Mouse (Mus musculus): ENCODE measurements around the gene Camk2n1. TPM values are rescaled to one million over a fixed set of nuclear protein-coding genes. Genes with fewer than 3 reads are reported as not detected.

Camk2n1 gene
- polyA plus RNA-seq, 1 experiment from 2014 or later = 5.2 TPM

DNA sequence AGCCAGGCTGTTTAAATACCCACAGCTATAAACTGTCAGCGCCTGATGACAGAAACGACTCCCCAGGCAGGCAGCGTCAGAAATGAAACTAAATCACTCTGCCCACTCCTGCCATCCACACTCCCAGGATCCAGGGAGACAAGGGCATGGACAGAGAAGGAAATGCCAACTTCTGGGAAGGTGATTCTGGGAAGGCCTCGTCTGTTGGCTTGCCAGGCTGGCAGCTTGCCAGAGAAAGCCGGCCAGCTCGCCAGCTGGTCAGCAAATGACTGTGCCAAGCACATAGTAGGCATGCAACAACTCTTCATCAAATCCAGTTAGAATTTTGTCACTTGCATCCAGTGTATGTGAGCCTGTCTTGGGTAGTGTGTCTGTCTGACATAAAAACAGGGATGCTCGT lies 17.1 kb downstream of the Camk2n1 start:
- Histone ChIP-seq H3K4me3 (replicated peaks) (no peak overlapping the region), H3K9me3 (no peaks in the 10 kb centered on the region), H3K4me1 (peaks cover 19% of the 10 kb centered on the region), H3K27ac (no peak overlapping the region), H3K36me3 (no peaks in the 10 kb centered on the region), H3K9ac (no peak overlapping the region), H3K27me3 (replicated peaks) (no peaks in the 10 kb centered on the region), H3K4me2 (no peak overlapping the region)
- no peak for ATAC-seq (ENCODE audit: insufficient read depth, low FRiP score, low read depth)
- WGBS = 43% methylated on average over 7 of the region's 7 CpGs

DNA sequence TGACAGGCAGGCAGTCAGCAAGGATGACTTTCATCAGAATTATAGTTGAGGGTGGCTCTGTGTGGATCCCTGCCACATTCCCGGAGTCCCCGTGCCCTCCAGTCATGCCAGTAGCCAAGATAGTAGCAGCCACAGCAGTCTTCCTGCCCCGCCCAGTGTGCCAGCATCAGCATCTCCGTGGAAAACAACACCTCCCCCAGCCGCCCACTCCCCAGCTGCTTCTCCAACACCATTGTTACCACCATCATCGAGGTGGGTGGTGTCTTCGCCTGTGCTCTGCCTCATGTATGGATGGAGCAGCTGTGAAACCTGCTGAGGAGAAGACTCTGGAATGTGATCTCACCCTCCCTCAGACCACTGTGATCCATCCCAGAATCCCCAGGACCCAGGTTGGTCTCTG lies 25.5 kb downstream of the Camk2n1 start:
- Histone ChIP-seq H3K9me3 (no peaks in the 10 kb centered on the region), H3K27me3 (replicated peaks) (no peaks in the 10 kb centered on the region), H3K4me2 (no peak overlapping the region), H3K36me3 (no peaks in the 10 kb centered on the region), H3K4me3 (replicated peaks) (no peak overlapping the region), H3K27ac (no peak overlapping the region), H3K4me1 (peaks cover 14% of the 10 kb centered on the region), H3K9ac (no peak overlapping the region)
- whole genome bisulfite sequencing = 75% methylated on average over 7 of the region's 7 CpGs
- ATAC-seq (ENCODE audit: insufficient read depth, low FRiP score, low read depth) = no peak

DNA sequence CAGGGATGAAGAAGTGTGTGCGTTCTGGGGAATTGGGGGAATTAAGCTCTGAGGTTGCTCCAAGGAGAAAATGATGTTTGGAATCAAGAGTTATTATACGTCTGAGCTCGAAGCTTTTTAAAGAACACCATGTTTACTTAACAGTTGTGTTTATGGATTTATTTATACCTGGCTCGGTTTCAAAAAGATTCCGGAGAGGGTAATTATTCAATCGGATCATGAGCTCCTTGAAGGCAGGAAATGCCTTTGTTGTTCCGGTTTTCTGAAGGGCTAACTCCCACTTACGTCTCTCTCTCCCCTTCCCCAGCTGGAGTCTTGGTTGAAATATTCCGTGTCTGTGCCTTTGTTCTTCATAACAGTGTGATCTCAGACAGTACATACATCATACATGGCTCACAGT lies 26.8 kb downstream of the Camk2n1 start:
- 18% methylated on average over 9 of the region's 9 CpGs for WGBS
- peaks cover 14% of the 10 kb centered on the region for H3K4me1 ChIP-seq
- H3K27me3 ChIP-seq (replicated peaks) = no peaks in the 10 kb centered on the region
- H3K4me2 ChIP-seq = no peak overlapping the region
- H3K4me3 ChIP-seq (replicated peaks) = no peak overlapping the region
- no peak overlapping the region for H3K9ac ChIP-seq
- no peaks in the 10 kb centered on the region for H3K9me3 ChIP-seq
- H3K27ac ChIP-seq = no peak overlapping the region
- H3K36me3 ChIP-seq = no peaks in the 10 kb centered on the region
- ATAC-seq (ENCODE audit: insufficient read depth, low FRiP score, low read depth) = no peak

DNA sequence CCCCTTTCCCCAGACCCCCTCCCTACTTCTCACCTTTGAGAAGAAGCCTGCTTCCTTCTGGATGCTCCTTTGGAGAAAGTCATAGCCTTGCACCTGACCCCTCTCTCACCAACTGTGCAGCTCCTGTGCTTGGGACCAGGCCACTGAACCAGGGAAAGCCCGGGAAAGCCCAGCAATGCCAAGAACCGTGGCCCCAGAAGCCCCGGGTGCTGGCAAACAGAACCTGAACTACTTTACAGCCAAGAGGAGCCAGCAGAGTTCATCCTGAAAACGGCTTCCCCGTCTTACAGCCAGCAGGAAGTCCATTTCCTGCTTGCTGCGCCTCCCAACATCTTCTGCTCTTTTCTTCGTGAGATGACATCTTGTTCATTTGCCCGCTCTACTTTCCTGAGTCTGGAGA lies 28.6 kb downstream of the Camk2n1 start:
- Histone ChIP-seq H3K4me2 (no peak overlapping the region), H3K27me3 (replicated peaks) (no peaks in the 10 kb centered on the region), H3K36me3 (no peaks in the 10 kb centered on the region), H3K4me3 (replicated peaks) (no peak overlapping the region), H3K4me1 (peaks cover 11% of the 10 kb centered on the region; the same call in 1 of the 2 replicates), H3K9me3 (no peaks in the 10 kb centered on the region), H3K9ac (no peak overlapping the region), H3K27ac (no peak overlapping the region)
- 66% methylated on average over 8 of the region's 8 CpGs for WGBS
- no peak for ATAC-seq (ENCODE audit: insufficient read depth, low FRiP score, low read depth)

DNA sequence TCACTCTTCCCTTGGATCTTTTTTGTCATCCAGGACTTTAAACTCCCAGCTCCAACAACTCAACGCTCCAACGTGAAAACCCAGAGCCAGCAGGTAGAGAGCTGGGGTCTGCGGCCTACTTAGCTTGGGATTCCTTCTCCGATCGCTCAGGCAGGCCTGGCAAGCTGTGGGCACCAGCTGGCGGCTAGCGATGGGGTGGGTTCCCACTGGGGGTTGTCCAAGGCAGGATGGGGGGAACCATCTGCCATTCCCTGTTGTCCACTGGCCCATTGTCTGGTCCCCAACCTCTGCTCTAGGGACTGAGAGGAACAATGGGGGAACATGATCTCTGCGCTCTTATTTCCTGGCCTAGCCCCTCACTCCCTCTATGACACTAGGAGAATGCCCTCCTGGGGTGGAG lies 34.1 kb downstream of the Camk2n1 start:
- H3K27ac ChIP-seq = no peak overlapping the region
- H3K27me3 ChIP-seq (replicated peaks) = no peaks in the 10 kb centered on the region
- no peak overlapping the region for H3K9ac ChIP-seq
- peaks cover 5% of the 10 kb centered on the region; the same call in 1 of the 2 replicates for H3K4me1 ChIP-seq
- H3K36me3 ChIP-seq = no peaks in the 10 kb centered on the region
- WGBS = 69% methylated on average over 8 of the region's 8 CpGs
- no peak overlapping the region for H3K4me2 ChIP-seq
- H3K4me3 ChIP-seq (replicated peaks) = no peak overlapping the region
- H3K9me3 ChIP-seq = no peaks in the 10 kb centered on the region
- ATAC-seq (ENCODE audit: insufficient read depth, low FRiP score, low read depth) = no peak

DNA sequence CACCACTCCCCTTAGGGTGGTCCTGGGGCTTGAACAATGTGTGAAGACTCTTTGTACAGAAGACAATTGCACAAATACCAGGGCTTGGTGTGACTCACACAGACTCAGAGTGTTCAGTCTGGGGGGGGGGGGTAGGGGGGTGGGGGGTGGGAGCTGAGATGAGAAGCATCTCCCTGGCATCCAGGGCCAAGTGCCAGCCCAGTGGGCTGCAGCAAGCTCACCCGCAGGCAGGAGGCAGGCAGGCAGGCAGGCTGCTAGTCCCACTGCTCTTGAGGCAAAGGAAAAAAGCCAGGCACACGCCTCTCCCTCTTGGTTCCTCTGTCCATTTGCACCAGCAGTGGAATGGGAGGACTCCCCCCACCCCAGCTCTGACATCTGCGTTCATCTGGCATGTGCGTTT lies 37.0 kb downstream of the Camk2n1 start:
- ATAC-seq (ENCODE audit: insufficient read depth, low FRiP score, low read depth) = no peak
- H3K4me1 ChIP-seq = peaks cover 32% of the 10 kb centered on the region
- no peak overlapping the region for H3K27ac ChIP-seq
- H3K4me3 ChIP-seq (replicated peaks) = no peak overlapping the region
- no peaks in the 10 kb centered on the region for H3K27me3 ChIP-seq (replicated peaks)
- WGBS = 87% methylated on average over 4 of the region's 4 CpGs
- no peak overlapping the region for H3K9ac ChIP-seq
- H3K36me3 ChIP-seq = no peaks in the 10 kb centered on the region
- H3K9me3 ChIP-seq = no peaks in the 10 kb centered on the region
- H3K4me2 ChIP-seq = no peak overlapping the region

DNA sequence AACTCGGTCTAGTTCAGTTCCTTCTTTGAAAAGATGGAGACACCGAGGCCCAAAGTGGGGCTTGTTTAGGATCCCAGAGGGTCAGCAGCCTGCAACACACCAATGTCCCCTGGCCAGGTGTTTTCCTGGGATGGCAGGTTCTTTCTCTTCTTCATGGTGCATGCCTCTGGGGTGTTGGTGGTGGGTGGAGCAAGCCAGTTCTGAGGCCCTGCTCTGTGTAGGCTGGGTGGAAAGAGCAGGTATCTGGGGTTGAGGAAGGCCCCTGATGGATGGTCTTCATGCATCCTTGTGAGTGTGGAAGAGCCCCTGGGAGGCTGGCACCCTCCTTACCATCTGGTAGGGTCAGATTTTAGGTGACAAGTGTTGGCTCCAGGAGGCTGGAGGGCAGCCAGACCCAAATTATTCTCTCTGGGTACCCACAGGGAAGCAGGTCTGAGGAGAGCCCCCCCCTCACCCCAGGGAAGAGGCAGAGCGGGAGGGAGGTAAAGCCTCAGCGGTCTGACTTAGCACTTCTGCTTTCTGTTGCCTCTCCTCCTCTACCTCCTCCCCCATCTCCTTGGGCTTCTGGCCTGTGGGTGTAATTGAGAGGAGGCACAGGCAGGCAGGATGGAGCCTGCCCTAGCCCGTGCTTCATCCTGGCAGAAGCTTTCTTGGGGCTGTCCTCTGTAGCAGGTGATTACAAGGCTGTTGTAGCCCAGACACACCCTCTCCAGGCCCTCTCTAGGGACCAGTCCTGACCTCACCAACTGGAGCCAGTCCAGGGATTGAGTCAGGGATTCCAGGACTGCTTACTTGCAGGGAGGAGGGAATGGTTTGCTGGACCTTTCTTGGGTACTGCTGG lies 39.3 kb downstream of the Camk2n1 start:
- Histone ChIP-seq H3K9me3 (no peaks in the 10 kb centered on the region), H3K4me3 (replicated peaks) (no peak overlapping the region), H3K4me1 (peaks cover 40% of the 10 kb centered on the region), H3K9ac (no peak overlapping the region), H3K27me3 (replicated peaks) (no peaks in the 10 kb centered on the region), H3K4me2 (no peak overlapping the region), H3K27ac (no peak overlapping the region), H3K36me3 (no peaks in the 10 kb centered on the region)
- no peak for ATAC-seq (ENCODE audit: insufficient read depth, low FRiP score, low read depth)
- WGBS = 56% methylated on average over 5 of the region's 5 CpGs

DNA sequence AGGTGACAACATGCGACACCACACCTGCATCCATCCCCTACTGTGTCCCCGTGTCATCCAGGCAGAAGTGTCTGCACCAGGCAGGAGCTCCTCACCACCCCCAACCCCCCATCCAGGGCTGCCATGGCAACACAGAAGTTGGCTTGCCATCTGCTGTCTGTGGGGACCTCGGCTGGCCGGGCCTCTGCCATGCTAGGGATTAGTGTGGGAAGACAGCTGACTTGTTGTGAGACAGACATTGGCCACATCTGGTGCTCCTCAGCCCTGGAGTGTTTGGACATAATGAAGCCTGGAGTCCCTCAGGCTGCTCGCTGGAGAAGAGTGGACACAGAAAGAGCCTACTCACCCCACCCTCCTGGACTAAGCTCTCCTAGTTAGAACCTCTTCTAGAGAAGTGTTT lies 40.8 kb downstream of the Camk2n1 start:
- no peak overlapping the region for H3K4me3 ChIP-seq (replicated peaks)
- ATAC-seq (ENCODE audit: insufficient read depth, low FRiP score, low read depth) = 0 out of 2 replicates have a peak, but pooled peaks have one; percentile 34
- peaks cover 40% of the 10 kb centered on the region for H3K4me1 ChIP-seq
- WGBS = 39% methylated on average over 5 of the region's 5 CpGs
- no peaks in the 10 kb centered on the region for H3K36me3 ChIP-seq
- no peak overlapping the region for H3K9ac ChIP-seq
- H3K4me2 ChIP-seq = no peak overlapping the region
- no peaks in the 10 kb centered on the region for H3K9me3 ChIP-seq
- H3K27ac ChIP-seq = peak overlapping the region; percentile 32; the same call in 1 of the 2 replicates
- no peaks in the 10 kb centered on the region for H3K27me3 ChIP-seq (replicated peaks)

DNA sequence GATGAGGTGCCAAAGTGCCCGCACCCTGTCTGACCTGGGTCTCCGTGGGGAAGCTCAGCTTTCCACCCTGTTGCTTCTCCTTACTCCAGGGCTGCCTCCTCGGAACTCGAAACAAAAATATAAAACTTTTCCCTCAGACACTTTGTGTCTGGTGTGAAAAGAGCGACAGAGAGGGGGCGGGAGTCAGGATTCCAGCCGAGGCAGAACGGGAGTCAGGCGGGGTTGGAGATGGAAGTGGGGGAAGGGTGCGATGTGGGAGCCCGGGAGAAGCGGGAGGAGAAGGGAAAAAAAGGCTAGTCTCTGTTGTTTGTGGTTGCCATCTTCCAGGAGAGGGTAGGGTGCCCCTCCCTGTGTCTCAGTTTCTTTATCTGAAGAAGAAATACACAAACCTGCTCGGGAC lies 41.7 kb downstream of the Camk2n1 start:
- Histone ChIP-seq H3K4me2 (peak overlapping the region; percentile 32), H3K27ac (peak overlapping the region; percentile 57), H3K4me1 (peaks cover 40% of the 10 kb centered on the region), H3K27me3 (replicated peaks) (no peaks in the 10 kb centered on the region), H3K9ac (no peak overlapping the region), H3K36me3 (no peaks in the 10 kb centered on the region), H3K9me3 (no peaks in the 10 kb centered on the region), H3K4me3 (replicated peaks) (no peak overlapping the region)
- ATAC-seq (ENCODE audit: insufficient read depth, low FRiP score, low read depth) = no peak
- 10% methylated on average over 13 of the region's 13 CpGs for WGBS

DNA sequence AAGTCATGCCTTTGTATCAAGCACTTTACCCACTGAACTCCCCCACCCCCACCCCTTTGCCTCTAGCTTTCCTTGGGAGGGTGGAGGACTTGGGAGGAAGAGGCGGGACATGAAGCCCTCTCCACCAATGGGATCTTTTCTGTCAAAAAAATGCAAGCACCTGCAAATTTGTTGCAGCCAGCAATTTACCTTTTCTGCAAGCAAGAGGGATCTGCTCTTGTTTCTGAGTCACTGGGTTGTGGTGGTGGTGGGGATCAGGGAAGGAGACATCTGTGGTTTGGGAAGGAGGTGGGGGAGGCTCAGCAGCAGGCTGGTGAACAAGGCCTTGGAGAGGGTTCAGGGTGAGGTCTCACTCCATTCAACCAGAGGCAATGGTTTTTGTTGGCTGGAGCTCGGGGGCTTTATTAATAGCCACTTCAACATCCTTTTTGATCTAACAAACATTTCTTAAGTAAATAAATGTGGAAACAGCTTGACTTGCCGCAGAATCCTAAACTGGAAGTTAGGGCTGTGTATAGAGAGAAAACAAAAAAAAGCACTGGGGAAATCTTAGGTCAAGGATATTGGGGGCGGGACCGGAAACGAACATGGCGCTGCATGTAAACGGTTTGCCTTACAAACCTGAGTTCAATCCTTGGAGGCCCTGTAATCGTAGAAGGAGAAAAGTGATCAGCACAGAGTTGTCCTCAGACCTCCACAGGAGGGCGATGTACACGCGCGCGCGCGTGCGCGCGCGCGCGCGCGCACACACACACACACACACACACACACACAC lies 42.8 kb downstream of the Camk2n1 start:
- Histone ChIP-seq H3K36me3 (no peaks in the 10 kb centered on the region), H3K9me3 (no peaks in the 10 kb centered on the region), H3K27ac (no peak overlapping the region), H3K9ac (no peak overlapping the region), H3K4me2 (no peak overlapping the region; the same call in 1 of the 2 replicates), H3K4me1 (peaks cover 40% of the 10 kb centered on the region), H3K27me3 (replicated peaks) (no peaks in the 10 kb centered on the region), H3K4me3 (replicated peaks) (no peak overlapping the region)
- ATAC-seq (ENCODE audit: insufficient read depth, low FRiP score, low read depth) = no peak
- 49% methylated on average over 17 of the region's 24 CpGs for WGBS

DNA sequence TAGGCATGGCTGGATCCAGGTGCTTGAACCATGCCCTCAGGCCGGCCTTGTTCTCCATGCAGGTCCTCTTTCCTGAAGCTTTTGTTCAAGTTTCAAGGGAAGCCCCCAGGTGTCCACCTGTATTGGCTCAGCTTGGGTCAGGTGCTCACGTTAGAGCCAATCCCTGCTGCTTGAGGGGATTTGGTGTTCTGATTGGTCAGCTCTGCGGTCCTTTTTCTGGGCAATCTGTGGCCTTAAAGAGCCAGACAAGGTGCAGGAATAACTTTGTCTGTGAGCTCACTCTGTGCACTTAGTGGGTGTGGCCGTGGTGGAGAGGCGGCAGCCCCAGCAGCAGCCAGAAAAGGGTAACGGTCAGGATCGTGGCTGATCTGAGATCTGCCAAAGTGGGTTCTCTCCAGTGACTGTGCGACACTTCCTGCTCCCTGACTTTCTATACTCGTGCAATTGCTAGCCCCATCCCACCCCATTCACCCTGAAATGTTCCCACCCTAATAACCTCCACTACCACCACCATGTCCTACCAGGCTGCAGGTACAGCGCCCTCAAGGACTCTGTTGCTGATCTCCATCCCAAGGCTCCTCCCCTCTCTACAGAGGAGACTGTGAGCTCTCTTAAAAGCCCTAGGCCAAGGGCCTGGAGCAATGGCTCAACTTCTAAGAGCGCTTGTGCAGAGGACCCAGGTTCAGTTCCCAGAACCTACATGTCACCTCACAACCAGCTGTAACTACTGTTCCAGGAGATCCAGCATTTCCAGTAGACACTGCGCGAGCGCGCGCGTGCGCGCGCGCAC lies 45.9 kb downstream of the Camk2n1 start:
- no peak overlapping the region for H3K4me3 ChIP-seq (replicated peaks)
- WGBS = 75% methylated on average over 21 of the region's 21 CpGs
- ATAC-seq (ENCODE audit: insufficient read depth, low FRiP score, low read depth) = no peak
- 0 out of 2 replicates have a peak, but pooled peaks cover 14% of the 10 kb centered on the region for H3K27me3 ChIP-seq (replicated peaks)
- no peak overlapping the region for H3K4me2 ChIP-seq
- H3K36me3 ChIP-seq = no peaks in the 10 kb centered on the region
- peaks cover 31% of the 10 kb centered on the region for H3K4me1 ChIP-seq
- no peak overlapping the region for H3K9ac ChIP-seq
- no peaks in the 10 kb centered on the region for H3K9me3 ChIP-seq
- H3K27ac ChIP-seq = no peak overlapping the region

All from stomach, embryonic 15.5 days (tissue).